Mouse (Mus musculus) kidney, adult 18-20 months (tissue): ENCODE data around the gene Atp6v1g3.

Experiments used
- DNase-seq: peaks from one replicate; pipeline ENCODE4 v3.0.0; 2021

Gene Atp6v1g3

GRCm38 (mm10) chr1:138273438-138273837, at the start of gene Atp6v1g3:
TSS of gene Atp6v1g3 (plus strand) at chr1:138273738.
- DNase-seq: no peak

GRCm38 (mm10) chr1:138233051-138233450, 40.5 kb upstream of the Atp6v1g3 start:
- DNase-seq: no peak

- no peak for DNase-seq
Observed at GRCm38 (mm10) chr1:138237252-138237651, 36.3 kb upstream of the Atp6v1g3 start.

GRCm38 (mm10) chr1:138243947-138244346, 29.6 kb upstream of the Atp6v1g3 start:
- no peak for DNase-seq

- DNase-seq: no peak
Observed at GRCm38 (mm10) chr1:138244485-138244884, 29.1 kb upstream of the Atp6v1g3 start.

- no peak for DNase-seq
Observed at GRCm38 (mm10) chr1:138245103-138245502, 28.4 kb upstream of the Atp6v1g3 start.

- no peak for DNase-seq
Observed at GRCm38 (mm10) chr1:138245533-138245932, 28.0 kb upstream of the Atp6v1g3 start.

GRCm38 (mm10) chr1:138246438-138247164, 26.9 kb upstream of the Atp6v1g3 start:
- no peak for DNase-seq

- no peak for DNase-seq
Observed at GRCm38 (mm10) chr1:138247699-138248483, 25.6 kb upstream of the Atp6v1g3 start.

- DNase-seq: no peak
Observed at GRCm38 (mm10) chr1:138248770-138249169, 24.8 kb upstream of the Atp6v1g3 start.

GRCm38 (mm10) chr1:138250951-138251350, 22.6 kb upstream of the Atp6v1g3 start:
- DNase-seq: no peak

GRCm38 (mm10) chr1:138256172-138256789, 17.3 kb upstream of the Atp6v1g3 start:
- DNase-seq: no peak

- DNase-seq: no peak
Observed at GRCm38 (mm10) chr1:138258758-138259157, 14.8 kb upstream of the Atp6v1g3 start.

GRCm38 (mm10) chr1:138261520-138261919, 12.0 kb upstream of the Atp6v1g3 start:
- no peak for DNase-seq

- no peak for DNase-seq
Observed at GRCm38 (mm10) chr1:138262408-138262807, 11.1 kb upstream of the Atp6v1g3 start.

- DNase-seq: no peak
Observed at GRCm38 (mm10) chr1:138267465-138268055, 6.0 kb upstream of the Atp6v1g3 start.

GRCm38 (mm10) chr1:138274930-138275329, 1.4 kb downstream of the Atp6v1g3 start:
- no peak for DNase-seq

- no peak for DNase-seq
Observed at GRCm38 (mm10) chr1:138275859-138276258, 2.3 kb downstream of the Atp6v1g3 start.

- no peak for DNase-seq
Observed at GRCm38 (mm10) chr1:138281139-138281538, 7.6 kb downstream of the Atp6v1g3 start.

- DNase-seq: no peak
Observed at GRCm38 (mm10) chr1:138282413-138283141, 9.0 kb downstream of the Atp6v1g3 start.

GRCm38 (mm10) chr1:138287665-138288064, 14.1 kb downstream of the Atp6v1g3 start:
- DNase-seq: no peak

GRCm38 (mm10) chr1:138288721-138289120, 15.2 kb downstream of the Atp6v1g3 start:
- DNase-seq: no peak
